Comparison of ENCODE assay signal across 16 mouse cellular contexts in genomic region chr1:55983522-55984066, GRCm38 (mm10).
DNase-seq lines count a peak whose midpoint lies in the region; ATAC-seq and TF ChIP-seq lines count a peak whose summit lies in the region.
"Had no signal": no experiment of that assay in that cellular context is flagged by ENCODE, and none has a peak within 500 bp of the region (broad histone marks: within the 10 kb centered on the region; RNA-seq: fewer than 3 reads in every experiment).

No protein-coding gene starts in this region.

- no peaks in the 10 kb centered on the region for H3K9me3 ChIP-seq in hindbrain, postnatal 0 days (ENCODE audit: low read length)
- H3K9me3 ChIP-seq in hindbrain, embryonic 10.5 days: no peaks in the 10 kb centered on the region
- H3K9me3 ChIP-seq: embryonic facial prominence, embryonic 13.5 days; forebrain, embryonic 13.5 days; liver, embryonic 12.5 days had no signal

- peak; percentile 19 to 46 for DNase-seq in cerebellum, postnatal 25 days
- DNase-seq in cerebellum, adult 8-10 months: no peak
- peak; percentile 31 for DNase-seq in hindbrain, postnatal 0 days (ENCODE audit: low spot score)
- DNase-seq in hindbrain, embryonic 10.5 days (ENCODE audit: low spot score): no peak
- DNase-seq in cerebellum, postnatal 36 days: peak; percentile 10 to 12
- peak; percentile 19 to 67 for DNase-seq in left cerebral cortex, postnatal 14 days (ENCODE audit: low spot score in 2 of 2)
- DNase-seq in adrenal gland, postnatal 4 days (ENCODE audit: low spot score in 2 of 2): no peak
- no peak for DNase-seq in embryo, embryonic 10 days (ENCODE audit: low spot score)
- DNase-seq: adrenal gland, postnatal 14 days; kidney, postnatal 10 days; lung, postnatal 10 days had no signal

- peak; percentile 63; the same call in 1 of the 2 replicates for ATAC-seq in hindbrain, postnatal 0 days
- ATAC-seq: forebrain, embryonic 13.5 days; inflammation-experienced regulatory T-cells, adult 6 months; liver, embryonic 12.5 days had no signal

- no peak overlapping the region for H3K27ac ChIP-seq in hindbrain, postnatal 0 days
- no peak overlapping the region for H3K27ac ChIP-seq in hindbrain, embryonic 10.5 days
- H3K27ac ChIP-seq: embryonic facial prominence, embryonic 13.5 days; forebrain, embryonic 13.5 days; liver, embryonic 12.5 days had no signal

- H3K4me3 ChIP-seq in hindbrain, postnatal 0 days (ENCODE audit: low read length): no peak overlapping the region
- H3K4me3 ChIP-seq in hindbrain, embryonic 10.5 days: no peak overlapping the region
- H3K4me3 ChIP-seq: embryonic facial prominence, embryonic 13.5 days; forebrain, embryonic 13.5 days; liver, embryonic 12.5 days; myocyte had no signal

- no peaks in the 10 kb centered on the region for H3K27me3 ChIP-seq in hindbrain, postnatal 0 days (ENCODE audit: insufficient read depth, low read length)
- H3K27me3 ChIP-seq in hindbrain, embryonic 10.5 days (ENCODE audit: insufficient read depth, poor library complexity, severe bottlenecking): no peaks in the 10 kb centered on the region
- H3K27me3 ChIP-seq: embryonic facial prominence, embryonic 13.5 days; forebrain, embryonic 13.5 days; liver, embryonic 12.5 days had no signal

- 53% methylated on average over 5 of the region's 5 CpGs for WGBS in hindbrain, postnatal 0 days
- WGBS in hindbrain, embryonic 10.5 days: 73% methylated on average over 5 of the region's 5 CpGs

- no peak overlapping the region for H3K4me2 ChIP-seq in hindbrain, postnatal 0 days (ENCODE audit: low read depth, low read length)
- H3K4me2 ChIP-seq: embryonic facial prominence, embryonic 13.5 days; forebrain, embryonic 13.5 days; liver, embryonic 12.5 days had no signal

- peak; percentile 26; the same call in 1 of the 2 replicates for TF ChIP-seq CTCF in hindbrain, postnatal 0 days (IDR thresholded peaks at IDR 0.05; ENCODE audit: low read depth)

- intact Hi-C loops in left cerebral cortex, postnatal 14 days (cut with DNase I): no loop called here

- H3K9ac ChIP-seq in hindbrain, postnatal 0 days (replicated peaks; ENCODE audit: low read length): no peak overlapping the region
- H3K9ac ChIP-seq: embryonic facial prominence, embryonic 13.5 days; forebrain, embryonic 13.5 days; liver, embryonic 12.5 days had no signal

- H3K36me3 ChIP-seq in hindbrain, postnatal 0 days (ENCODE audit: insufficient read depth, low read length): no peaks in the 10 kb centered on the region
- no peaks in the 10 kb centered on the region for H3K36me3 ChIP-seq in hindbrain, embryonic 10.5 days
- H3K36me3 ChIP-seq: embryonic facial prominence, embryonic 13.5 days; liver, embryonic 12.5 days had no signal

- no peaks in the 10 kb centered on the region for H3K4me1 ChIP-seq in hindbrain, postnatal 0 days (ENCODE audit: insufficient read depth, low read length)
- H3K4me1 ChIP-seq in hindbrain, embryonic 10.5 days (replicated peaks): no peaks in the 10 kb centered on the region
- H3K4me1 ChIP-seq: embryonic facial prominence, embryonic 13.5 days; forebrain, embryonic 13.5 days; liver, embryonic 12.5 days had no signal

Comparison
In these comparisons a context has a peak if more than half of its experiments do, and no peak if none do; other contexts are left out.
1. DNase-seq: peak in cerebellum, postnatal 25 days (2 of 2), hindbrain, postnatal 0 days (single experiment), cerebellum, postnatal 36 days (2 of 2) and left cerebral cortex, postnatal 14 days (2 of 2); none in cerebellum, adult 8-10 months (single experiment), hindbrain, embryonic 10.5 days (single experiment), adrenal gland, postnatal 4 days (0 of 2) and embryo, embryonic 10 days (single experiment).